Mouse (Mus musculus) lung, postnatal 0 days (tissue): Measurements from ENCODE around the gene Gmip. TPM values are rescaled to one million over a fixed set of nuclear protein-coding genes. Genes with fewer than 3 reads are reported as not detected.

Experiments used
- ATAC-seq: fragments of 200-750 bp; cut with Nextera tagmentation; 2 replicates; pipeline ENCODE4 v1.8.0; 2017; ENCODE audit warnings: moderate library complexity
- DNase-seq: peaks from one replicate; pipeline ENCODE4 v3.0.0-alpha.2; 2016; ENCODE audit warnings: low spot score
- H3K27ac ChIP-seq: fragments of 300-500 bp; sonication (generic); 2 replicates; pipeline ENCODE4 v1.5.1; 2014; ENCODE audit warnings: antibody characterized with exemption, mild to moderate bottlenecking, low read length, mixed read lengths
- H3K27me3 ChIP-seq: fragments of 300-500 bp; sonication (generic); replicated peaks from 2 replicates; pipeline ENCODE4 v1.6.1; 2014; ENCODE audit warnings: low read length, mixed read lengths; ENCODE audit not compliant: insufficient read depth
- H3K36me3 ChIP-seq: fragments of 300-500 bp; sonication (generic); 2 replicates; pipeline ENCODE4 v1.6.1; 2014; ENCODE audit warnings: low read length, mixed read lengths; ENCODE audit not compliant: insufficient read depth
- H3K4me1 ChIP-seq: fragments of 300-500 bp; sonication (generic); 2 replicates; pipeline ENCODE4 v1.6.1; 2014; ENCODE audit warnings: antibody characterized with exemption, low read depth, low read length, mixed read lengths; ENCODE audit not compliant: insufficient read depth
- H3K4me2 ChIP-seq: fragments of 300-500 bp; sonication (generic); replicated peaks from 2 replicates; pipeline ENCODE4 v1.6.1; 2014; ENCODE audit warnings: low read depth, mild to moderate bottlenecking, low read length, moderate library complexity, mixed read lengths
- H3K4me3 ChIP-seq: fragments of 300-500 bp; sonication (generic); 2 replicates; pipeline ENCODE4 v1.5.1; 2014; ENCODE audit warnings: low read depth, low read length
- H3K9ac ChIP-seq: fragments of 300-500 bp; sonication (generic); replicated peaks from 2 replicates; pipeline ENCODE4 v1.6.1; 2014; ENCODE audit warnings: low read depth, mild to moderate bottlenecking
- H3K9me3 ChIP-seq: fragments of 300-500 bp; sonication (generic); 2 replicates; pipeline ENCODE4 v1.6.1; 2016; ENCODE audit warnings: low read length, mixed read lengths
- CTCF ChIP-seq: IDR thresholded peaks from 2 replicates; pipeline ENCODE4 v1.5.1; 2016; ENCODE audit warnings: antibody characterized with exemption, mild to moderate bottlenecking
- EP300 ChIP-seq: IDR thresholded peaks from 2 replicates; pipeline ENCODE4 v1.6.1; 2016; ENCODE audit warnings: antibody characterized with exemption, mild to moderate bottlenecking, control low read depth
- WGBS: fragments of 180-500 bp; shearing (Covaris S2); extraction: QIAGEN DNeasy Blood & Tissue Kit; methylation state at CpG from one replicate; pipeline ENCODE4 v1.1.7; 2014; 5-methylcytosine and 5-hydroxymethylcytosine counted together
- polyA plus RNA-seq: library from polyadenylated mRNA; unstranded; fragments of >200 nt; fragmentation: Nextera tagmentation; extraction: Ambion mirVana; gene quantifications from 2 replicates; pipeline ENCODE4 v1.2.1, GENCODE M21; 2015

Gmip gene
- polyA plus RNA-seq, 1 experiment from 2014 or later: 8.4 TPM

- TF ChIP-seq EP300: no peak
- no peak for TF ChIP-seq CTCF
- no peak for DNase-seq
- no peak overlapping the region for H3K27ac ChIP-seq
- no peak overlapping the region for H3K9ac ChIP-seq
- ATAC-seq: no peak
- H3K36me3 ChIP-seq: no peaks in the 10 kb centered on the region
- no peaks in the 10 kb centered on the region for H3K9me3 ChIP-seq
- no peaks in the 10 kb centered on the region for H3K4me1 ChIP-seq
- no peaks in the 10 kb centered on the region for H3K27me3 ChIP-seq
- WGBS: 80% methylated on average over 5 of the region's 5 CpGs
- H3K4me2 ChIP-seq: no peak overlapping the region
- no peak overlapping the region for H3K4me3 ChIP-seq
Observed at GRCm38 (mm10) chr8:69863387-69864020, 55.0 kb downstream of the Gmip start.

GRCm38 (mm10) chr8:69864180-69864579 lies 55.7 kb downstream of the Gmip start:
- Histone ChIP-seq H3K27ac (no peak overlapping the region), H3K4me1 (no peaks in the 10 kb centered on the region), H3K4me3 (no peak overlapping the region), H3K4me2 (no peak overlapping the region), H3K9ac (no peak overlapping the region), H3K27me3 (no peaks in the 10 kb centered on the region), H3K36me3 (no peaks in the 10 kb centered on the region), H3K9me3 (no peaks in the 10 kb centered on the region)
- ATAC-seq: no peak
- 53% methylated on average over 5 of the region's 5 CpGs for WGBS
- DNase-seq: no peak
- no peak for TF ChIP-seq EP300
- TF ChIP-seq CTCF: no peak

- Histone ChIP-seq H3K9ac (no peak overlapping the region), H3K27me3 (no peaks in the 10 kb centered on the region), H3K36me3 (no peaks in the 10 kb centered on the region), H3K27ac (no peak overlapping the region), H3K4me2 (no peak overlapping the region), H3K4me1 (no peaks in the 10 kb centered on the region), H3K9me3 (no peaks in the 10 kb centered on the region), H3K4me3 (no peak overlapping the region)
- DNase-seq (peak; percentile 51), ATAC-seq (peak; percentile 83)
- WGBS: 70% methylated on average over 5 of the region's 5 CpGs
- no peak for TF ChIP-seq EP300
- no peak for TF ChIP-seq CTCF
Observed at GRCm38 (mm10) chr8:69867696-69868326, 59.3 kb downstream of the Gmip start.

GRCm38 (mm10) chr8:69870003-69870765 lies 61.7 kb downstream of the Gmip start:
- TF ChIP-seq CTCF: no peak
- no peak for TF ChIP-seq EP300
- H3K9ac ChIP-seq: no peak overlapping the region
- no peak overlapping the region for H3K4me2 ChIP-seq
- no peaks in the 10 kb centered on the region for H3K27me3 ChIP-seq
- no peaks in the 10 kb centered on the region for H3K9me3 ChIP-seq
- DNase-seq (no peak), ATAC-seq (no peak)
- WGBS: 79% methylated on average over 11 of the region's 11 CpGs
- no peak overlapping the region for H3K4me3 ChIP-seq
- no peaks in the 10 kb centered on the region for H3K36me3 ChIP-seq
- H3K4me1 ChIP-seq: no peaks in the 10 kb centered on the region
- H3K27ac ChIP-seq: no peak overlapping the region

- no peak for DNase-seq
- WGBS: 79% methylated on average over 6 of the region's 6 CpGs
- H3K4me1 ChIP-seq: no peaks in the 10 kb centered on the region
- no peak overlapping the region for H3K27ac ChIP-seq
- no peak overlapping the region for H3K4me3 ChIP-seq
- H3K27me3 ChIP-seq: no peaks in the 10 kb centered on the region
- ATAC-seq: no peak
- H3K36me3 ChIP-seq: no peaks in the 10 kb centered on the region
- TF ChIP-seq CTCF: no peak
- TF ChIP-seq EP300: no peak
- H3K4me2 ChIP-seq: no peak overlapping the region
- H3K9me3 ChIP-seq: no peaks in the 10 kb centered on the region
- no peak overlapping the region for H3K9ac ChIP-seq
Observed at GRCm38 (mm10) chr8:69870907-69871306, 62.4 kb downstream of the Gmip start.

Other genes with a start within 250 kb of the Gmip start
- gene Zfp868, start 183.1 kb upstream of the Gmip start, polyA plus RNA-seq: 15.2 and 16.1 TPM in 2 replicates
- gene Zfp964, start 154.2 kb upstream of the Gmip start, polyA plus RNA-seq: 0.95 and 1.1 TPM in 2 replicates
- gene Zfp869, start 98.0 kb upstream of the Gmip start, polyA plus RNA-seq: 14.6 and 16.8 TPM in 2 replicates
- 6.6 and 7.1 TPM in 2 replicates for gene Zfp963, start 58.7 kb upstream of the Gmip start, polyA plus RNA-seq
- gene Gm20422, start 33.8 kb upstream of the Gmip start, polyA plus RNA-seq: 0.19 and 0.41 TPM in 2 replicates
- 21.2 and 21.6 TPM in 2 replicates for gene Atp13a1, start 17.5 kb upstream of the Gmip start, polyA plus RNA-seq
- gene Zfp866, start 17.5 kb upstream of the Gmip start, polyA plus RNA-seq: 12.8 and 13.2 TPM in 2 replicates
- 0.52 and 0.56 TPM in 2 replicates for gene Lpar2, start 13.8 kb downstream of the Gmip start, polyA plus RNA-seq
- 15.9 and 17.0 TPM in 2 replicates for gene Pbx4, start 23.8 kb downstream of the Gmip start, polyA plus RNA-seq
- 0.17 and 0.36 TPM in 2 replicates for gene Cilp2, start 79.0 kb downstream of the Gmip start, polyA plus RNA-seq
- 1.9 and 2.3 TPM in 2 replicates for gene Tssk6, start 93.5 kb downstream of the Gmip start, polyA plus RNA-seq
- 165 and 177 TPM in 2 replicates for gene Ndufa13, start 93.9 kb downstream of the Gmip start, polyA plus RNA-seq
- gene Yjefn3, start 94.0 kb downstream of the Gmip start, polyA plus RNA-seq: 2.1 and 3.4 TPM in 2 replicates
- gene Gatad2a, start 187.7 kb downstream of the Gmip start, polyA plus RNA-seq: 40.9 and 41.8 TPM in 2 replicates
- 37.1 and 37.2 TPM in 2 replicates for gene Mau2, start 234.1 kb downstream of the Gmip start, polyA plus RNA-seq
- 25.4 and 27.3 TPM in 2 replicates for gene Sugp1, start 234.1 kb downstream of the Gmip start, polyA plus RNA-seq